Mouse (Mus musculus) limb, embryonic 11.5 days (tissue): ENCODE results near the gene Stum. TPM values are rescaled to one million over a fixed set of nuclear protein-coding genes. Genes with fewer than 3 reads are reported as not detected.
A peak's percentile ranks its signal among the peaks of the same experiment; 100 is the strongest.

ENCODE experiments used
- ATAC-seq: fragments of 200-750 bp; cut with Nextera tagmentation; 2 replicates; pipeline ENCODE4 v1.8.0; 2017; ENCODE audit warnings: low read depth; ENCODE audit not compliant: insufficient number of reproducible peaks, low FRiP score, low TSS enrichment
- DNase-seq: peaks from one replicate; pipeline ENCODE4 v3.0.0-alpha.2; 2015; ENCODE audit warnings: low spot score
- H3K27ac ChIP-seq: fragments of 300-500 bp; sonication (generic); replicated peaks from 2 replicates; pipeline ENCODE4 v1.5.1; 2014; ENCODE audit warnings: low read depth, mild to moderate bottlenecking, low read length
- H3K27me3 ChIP-seq: fragments of 300-500 bp; sonication (generic); 2 replicates; pipeline ENCODE4 v1.6.1; 2014; ENCODE audit warnings: mild to moderate bottlenecking, low read length, mixed read lengths; ENCODE audit not compliant: control insufficient read depth, insufficient read depth
- H3K36me3 ChIP-seq: fragments of 300-500 bp; sonication (generic); 2 replicates; pipeline ENCODE4 v1.6.1; 2014; ENCODE audit warnings: mild to moderate bottlenecking, low read length, moderate library complexity, mixed read lengths; ENCODE audit not compliant: control insufficient read depth, insufficient read depth
- H3K4me1 ChIP-seq: fragments of 300-500 bp; sonication (generic); 2 replicates; pipeline ENCODE4 v1.6.1; 2014; ENCODE audit warnings: low read length, mixed read lengths; ENCODE audit not compliant: control insufficient read depth, insufficient read depth
- H3K4me2 ChIP-seq: fragments of 300-500 bp; sonication (generic); 2 replicates; pipeline ENCODE4 v1.6.1; 2014; ENCODE audit warnings: low read depth, mild to moderate bottlenecking, moderate library complexity; ENCODE audit not compliant: severe bottlenecking
- H3K4me3 ChIP-seq: fragments of 300-500 bp; sonication (generic); 2 replicates; pipeline ENCODE4 v1.5.1; 2014; ENCODE audit warnings: low read depth, low read length
- H3K9ac ChIP-seq: fragments of 300-500 bp; sonication (generic); 2 replicates; pipeline ENCODE4 v1.6.1; 2014; ENCODE audit warnings: mild to moderate bottlenecking, low read length
- H3K9me3 ChIP-seq: fragments of 300-500 bp; sonication (generic); 2 replicates; pipeline ENCODE4 v1.6.1; 2016; ENCODE audit warnings: low read length; ENCODE audit not compliant: control insufficient read depth
- WGBS: fragments of 180-500 bp; shearing (Covaris S2); extraction: QIAGEN DNeasy Blood & Tissue Kit; methylation state at CpG from one replicate; pipeline ENCODE4 v1.1.7; 2014; 5-methylcytosine and 5-hydroxymethylcytosine counted together
- polyA plus RNA-seq: library from polyadenylated mRNA; unstranded; fragments of >200 nt; fragmentation: Nextera tagmentation; extraction: Ambion mirVana; gene quantifications from 2 replicates; pipeline ENCODE4 v1.2.1, GENCODE M21; 2014

Stum gene
- polyA plus RNA-seq, 1 experiment from 2014 or later, result 0.93 TPM

DNA sequence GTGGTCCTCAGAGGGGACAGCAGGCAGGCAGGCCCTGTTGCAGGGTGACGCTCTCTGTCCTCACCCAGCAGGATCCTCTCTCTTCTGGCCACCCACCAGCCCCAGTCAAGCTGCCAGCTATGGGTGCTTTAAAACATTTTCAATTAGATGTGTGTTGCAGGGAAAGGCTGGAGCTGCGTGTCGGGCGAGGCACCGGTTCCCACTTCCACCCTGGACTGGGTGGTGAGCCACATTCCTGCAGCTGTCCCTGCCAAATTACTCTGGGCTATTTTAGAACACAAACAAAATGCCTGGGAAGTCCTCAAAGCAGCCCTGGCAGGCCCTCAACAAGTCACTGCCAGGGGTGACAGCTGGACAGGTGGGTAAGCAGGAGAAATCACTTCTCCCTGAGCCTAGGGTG, 20.9 kb downstream of the Stum start:
- H3K4me1 ChIP-seq, result peaks cover 2% of the 10 kb centered on the region; the same call in 1 of the 2 replicates
- ATAC-seq (no peak), DNase-seq (no peak)
- H3K27ac ChIP-seq, result no peak overlapping the region
- H3K36me3 ChIP-seq, result no peaks in the 10 kb centered on the region
- no peak overlapping the region for H3K9ac ChIP-seq
- no peaks in the 10 kb centered on the region for H3K27me3 ChIP-seq
- no peak overlapping the region for H3K4me3 ChIP-seq
- no peaks in the 10 kb centered on the region for H3K9me3 ChIP-seq
- no peak overlapping the region for H3K4me2 ChIP-seq
- 72% methylated on average over 5 of the region's 5 CpGs for whole genome bisulfite sequencing

GRCm38 (mm10) chr1:180460721-180461120, 22.6 kb downstream of the Stum start:
- Histone ChIP-seq H3K4me3 (no peak overlapping the region), H3K27ac (no peak overlapping the region), H3K27me3 (no peaks in the 10 kb centered on the region), H3K9ac (no peak overlapping the region), H3K4me2 (no peak overlapping the region), H3K36me3 (no peaks in the 10 kb centered on the region), H3K4me1 (peaks cover 2% of the 10 kb centered on the region; the same call in 1 of the 2 replicates), H3K9me3 (no peaks in the 10 kb centered on the region)
- WGBS, result 56% methylated on average over 5 of the region's 5 CpGs
- no peak for ATAC-seq
- DNase-seq, result no peak

- DNase-seq (no peak), ATAC-seq (no peak)
- H3K27ac ChIP-seq, result no peak overlapping the region
- no peaks in the 10 kb centered on the region for H3K27me3 ChIP-seq
- peaks cover 2% of the 10 kb centered on the region; the same call in 1 of the 2 replicates for H3K4me1 ChIP-seq
- H3K4me2 ChIP-seq, result no peak overlapping the region
- 68% methylated on average over 3 of the region's 3 CpGs for WGBS
- H3K9me3 ChIP-seq, result no peaks in the 10 kb centered on the region
- no peak overlapping the region for H3K9ac ChIP-seq
- H3K4me3 ChIP-seq, result no peak overlapping the region
- no peaks in the 10 kb centered on the region for H3K36me3 ChIP-seq
Observed at GRCm38 (mm10) chr1:180458680-180459079, 24.6 kb downstream of the Stum start.

DNA sequence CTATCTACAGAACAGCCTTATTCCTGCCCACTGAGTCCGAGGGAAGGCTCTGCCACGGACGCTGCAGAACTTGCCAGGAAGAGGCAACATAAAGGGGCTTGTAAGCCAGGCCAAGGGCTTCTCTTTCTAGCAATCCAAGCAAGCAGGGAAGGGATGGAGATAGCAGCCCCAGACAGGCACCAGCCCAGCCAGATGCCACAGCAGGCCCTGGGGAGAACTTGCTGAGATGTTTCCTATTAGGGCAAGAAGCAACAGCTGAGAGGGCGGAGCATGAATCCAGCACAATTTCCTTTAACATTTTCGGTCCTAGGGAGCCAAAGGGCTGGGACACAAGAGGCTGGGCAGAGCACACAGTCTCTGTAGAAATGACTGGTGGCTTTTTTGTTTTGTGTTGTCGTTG, 25.0 kb downstream of the Stum start:
- no peak overlapping the region for H3K27ac ChIP-seq
- H3K4me3 ChIP-seq, result no peak overlapping the region
- no peak overlapping the region for H3K4me2 ChIP-seq
- H3K9me3 ChIP-seq, result no peaks in the 10 kb centered on the region
- ATAC-seq, result no peak
- H3K36me3 ChIP-seq, result no peaks in the 10 kb centered on the region
- H3K9ac ChIP-seq, result no peak overlapping the region
- whole genome bisulfite sequencing, result 55% methylated on average over 6 of the region's 6 CpGs
- peaks cover 2% of the 10 kb centered on the region; the same call in 1 of the 2 replicates for H3K4me1 ChIP-seq
- peak; percentile 30 for DNase-seq
- H3K27me3 ChIP-seq, result no peaks in the 10 kb centered on the region

- Histone ChIP-seq H3K27ac (no peak overlapping the region), H3K4me3 (no peak overlapping the region), H3K9ac (no peak overlapping the region), H3K36me3 (no peaks in the 10 kb centered on the region), H3K4me2 (no peak overlapping the region), H3K4me1 (peaks cover 6% of the 10 kb centered on the region), H3K9me3 (no peaks in the 10 kb centered on the region), H3K27me3 (no peaks in the 10 kb centered on the region)
- no peak for ATAC-seq
- no peak for DNase-seq
- WGBS, result 52% methylated on average over 2 of the region's 2 CpGs
Observed at GRCm38 (mm10) chr1:180449641-180450040, 33.7 kb downstream of the Stum start.

- Histone ChIP-seq H3K9ac (no peak overlapping the region), H3K4me2 (no peak overlapping the region), H3K36me3 (no peaks in the 10 kb centered on the region), H3K4me3 (no peak overlapping the region), H3K27ac (no peak overlapping the region), H3K27me3 (no peaks in the 10 kb centered on the region), H3K4me1 (peaks cover 6% of the 10 kb centered on the region), H3K9me3 (no peaks in the 10 kb centered on the region)
- DNase-seq, result no peak
- no peak for ATAC-seq
- 67% methylated on average over 3 of the region's 3 CpGs for WGBS
Observed at GRCm38 (mm10) chr1:180444411-180444810, 38.9 kb downstream of the Stum start.

GRCm38 (mm10) chr1:180439496-180439895, 43.8 kb downstream of the Stum start:
- Histone ChIP-seq H3K27me3 (no peaks in the 10 kb centered on the region), H3K4me1 (peaks cover 4% of the 10 kb centered on the region; the same call in 1 of the 2 replicates), H3K27ac (no peak overlapping the region), H3K4me3 (no peak overlapping the region), H3K36me3 (no peaks in the 10 kb centered on the region), H3K9ac (no peak overlapping the region), H3K9me3 (no peaks in the 10 kb centered on the region), H3K4me2 (no peak overlapping the region)
- WGBS, result 82% methylated on average over 4 of the region's 4 CpGs
- ATAC-seq (no peak), DNase-seq (no peak)

- WGBS, result 12% methylated on average over 9 of the region's 9 CpGs
- H3K27me3 ChIP-seq, result no peaks in the 10 kb centered on the region
- peaks cover 16% of the 10 kb centered on the region; the same call in 1 of the 2 replicates for H3K4me1 ChIP-seq
- H3K4me3 ChIP-seq, result no peak overlapping the region
- no peak overlapping the region for H3K27ac ChIP-seq
- H3K4me2 ChIP-seq, result peak overlapping the region; percentile 18
- DNase-seq (peak; percentile 49), ATAC-seq (peak; percentile 33; the same call in 1 of the 2 replicates)
- H3K36me3 ChIP-seq, result no peaks in the 10 kb centered on the region
- H3K9me3 ChIP-seq, result no peaks in the 10 kb centered on the region
- H3K9ac ChIP-seq, result no peak overlapping the region
Observed at GRCm38 (mm10) chr1:180434925-180435324, 48.4 kb downstream of the Stum start.
